Mouse (Mus musculus): Measurements from ENCODE around the gene Lclat1.

The Lclat1 gene

GRCm38 (mm10) chr17:73107158-73108157 lies at the start of gene Lclat1:
Gene Lclat1, plus strand, starts transcription at chr17:73107985.
- DNase-seq (ENCODE audit: low read depth, low spot score): peak; percentile 92

DNA sequence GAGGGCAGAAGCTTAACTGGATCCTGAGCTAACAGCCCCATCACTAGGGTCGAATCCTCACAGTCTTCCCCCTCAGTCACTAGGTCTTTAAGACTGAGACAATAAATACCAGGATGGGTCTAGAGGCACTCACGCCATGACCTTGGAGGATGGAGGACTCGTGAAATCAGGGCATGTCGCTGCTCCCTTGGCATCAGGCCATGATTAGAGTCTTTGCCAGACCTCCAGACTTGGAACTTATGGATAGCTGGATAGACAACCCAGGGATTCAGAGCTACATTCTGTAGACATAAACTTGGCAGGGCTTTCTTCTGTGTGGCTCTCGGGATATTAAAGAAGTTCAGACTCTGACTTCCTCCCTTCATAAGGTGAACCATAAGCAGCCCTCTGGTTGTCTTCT lies 49.5 kb upstream of the Lclat1 start:
- no peak for DNase-seq (ENCODE audit: low read depth, low spot score)

DNA sequence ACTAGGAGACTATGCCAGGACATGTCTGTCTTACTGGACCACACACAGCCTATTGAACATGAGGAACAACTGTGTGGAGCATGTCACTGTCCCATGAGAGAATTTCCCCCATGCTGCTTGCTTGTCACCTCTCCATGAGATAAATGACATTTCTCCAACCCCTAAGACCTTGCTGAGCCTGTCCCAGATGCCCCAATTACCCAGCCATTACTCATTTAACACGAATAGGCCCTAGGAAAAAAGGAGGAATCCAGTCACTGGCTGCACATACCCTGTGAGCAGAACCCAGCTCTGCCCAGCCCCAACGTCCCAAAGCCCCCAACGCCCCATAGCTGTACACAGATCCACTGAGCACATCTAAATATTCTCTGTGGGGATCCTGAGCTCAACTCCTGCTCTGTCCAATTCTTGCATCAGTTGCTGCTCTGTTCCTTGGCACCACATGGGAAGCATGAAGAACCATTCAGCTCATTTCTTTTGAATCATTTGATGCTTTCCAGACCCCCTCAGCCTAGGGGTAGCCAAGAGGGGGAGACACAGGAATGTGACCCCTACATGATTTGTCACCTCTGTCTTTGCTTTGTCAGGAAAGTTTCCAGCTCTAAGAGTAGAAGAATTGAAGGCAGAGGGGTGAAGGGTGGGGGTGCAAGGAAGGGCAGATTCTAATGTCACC lies 47.4 kb upstream of the Lclat1 start:
- DNase-seq (ENCODE audit: low read depth, low spot score): no peak

GRCm38 (mm10) chr17:73060897-73061252 lies 46.9 kb upstream of the Lclat1 start:
- DNase-seq (ENCODE audit: low read depth, low spot score): no peak

DNA sequence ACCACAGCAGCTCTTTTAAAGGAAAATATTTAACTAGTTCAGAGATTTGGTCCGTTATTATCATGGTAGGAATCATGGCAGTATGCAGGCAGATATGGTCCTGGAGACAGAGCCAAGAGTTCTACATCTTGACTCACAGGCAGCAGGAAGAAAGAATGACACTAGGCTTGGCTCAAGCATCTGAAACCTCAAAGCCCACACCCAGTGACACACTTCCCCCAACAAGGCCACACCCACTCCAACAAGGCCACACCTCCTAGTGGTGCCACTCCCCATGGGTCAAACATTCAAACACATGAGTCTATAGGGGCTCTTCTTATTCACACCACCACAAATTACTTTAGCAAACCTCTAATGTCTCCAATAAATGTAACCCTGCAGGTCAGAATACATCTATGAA lies 45.1 kb upstream of the Lclat1 start:
- no peak for DNase-seq (ENCODE audit: low read depth, low spot score)

- DNase-seq (ENCODE audit: low read depth, low spot score): no peak
These were observed 44.5 kb upstream of the Lclat1 start for GRCm38 (mm10) chr17:73063299-73063698.

- DNase-seq (ENCODE audit: low read depth, low spot score): no peak
These were observed 44.0 kb upstream of the Lclat1 start for GRCm38 (mm10) chr17:73063781-73064180.

DNA sequence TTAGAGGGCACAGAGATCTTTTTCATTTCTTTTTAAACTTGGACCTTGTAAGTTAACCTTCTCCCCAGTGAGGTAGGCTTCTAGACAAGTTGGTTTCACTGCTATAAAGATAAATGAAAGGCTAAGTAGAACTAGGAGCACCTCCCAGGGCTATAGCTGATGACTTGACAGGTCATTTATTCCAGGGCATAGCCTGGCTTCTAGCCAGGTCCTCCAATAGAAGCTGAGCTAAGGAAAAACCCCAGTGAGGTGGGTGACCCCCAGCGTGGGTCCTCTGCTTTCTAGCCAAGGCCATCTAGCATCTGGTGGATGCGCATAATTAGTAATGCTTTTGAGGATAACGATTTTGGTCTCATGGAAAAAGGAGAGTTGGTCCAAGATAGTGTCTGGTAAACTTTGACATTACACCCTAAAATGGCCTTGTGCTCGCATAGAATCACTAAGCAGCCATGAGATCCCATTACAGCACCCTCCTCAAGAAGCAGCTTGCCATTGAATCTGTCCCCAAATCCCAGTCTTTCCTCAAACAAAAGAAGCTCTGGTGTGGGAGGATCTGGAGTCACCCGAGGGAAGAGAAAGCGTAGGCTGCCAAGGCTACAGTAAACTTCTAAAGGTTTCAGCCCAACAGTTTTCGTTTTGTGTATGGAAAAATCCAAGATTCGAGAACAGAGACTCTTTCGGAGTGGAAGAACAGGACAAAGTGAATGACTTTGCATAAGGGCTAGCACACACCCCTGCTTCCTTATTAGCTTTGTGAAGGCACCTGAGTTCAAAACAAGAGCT lies 41.2 kb upstream of the Lclat1 start:
- no peak for DNase-seq (ENCODE audit: low read depth, low spot score)

GRCm38 (mm10) chr17:73067423-73067822 lies 40.4 kb upstream of the Lclat1 start:
- no peak for DNase-seq (ENCODE audit: low read depth, low spot score)

DNA sequence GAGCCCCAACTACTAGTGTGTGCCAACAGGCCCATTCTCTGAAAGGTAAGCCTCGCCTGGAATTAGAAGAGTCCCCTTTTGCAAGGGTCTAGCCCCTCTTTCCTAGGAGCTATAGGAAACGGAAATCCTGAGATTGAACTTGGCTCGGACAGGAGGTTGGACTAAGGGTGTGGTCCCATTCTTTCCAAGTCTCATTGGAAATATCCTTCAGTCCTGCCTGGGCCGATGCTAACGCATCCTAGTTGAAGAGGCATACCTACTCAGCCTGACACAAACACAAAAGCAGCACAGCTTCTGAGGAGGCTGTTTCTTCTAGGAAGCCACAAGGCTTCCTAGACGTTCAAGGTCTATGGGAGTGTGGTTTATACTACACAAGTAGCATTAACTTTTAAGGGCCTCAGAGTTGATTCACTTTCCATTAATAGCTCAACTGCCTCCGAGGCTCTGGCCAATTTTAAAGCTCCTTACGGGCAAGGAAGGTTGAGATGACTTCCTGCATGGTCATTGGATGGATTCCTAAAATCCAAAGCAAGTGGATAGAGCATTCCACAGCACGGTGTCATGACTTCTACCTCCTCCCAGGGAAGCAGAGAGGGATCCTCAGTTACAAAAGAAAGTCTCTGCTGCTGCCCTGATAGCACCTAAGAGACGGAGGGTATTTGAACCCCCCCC lies 39.3 kb upstream of the Lclat1 start:
- DNase-seq (ENCODE audit: low read depth, low spot score): no peak

GRCm38 (mm10) chr17:73070466-73070865 lies 37.3 kb upstream of the Lclat1 start:
- no peak for DNase-seq (ENCODE audit: low read depth, low spot score)

GRCm38 (mm10) chr17:73071725-73072263 lies 36.0 kb upstream of the Lclat1 start:
- DNase-seq (ENCODE audit: low read depth, low spot score): no peak

GRCm38 (mm10) chr17:73072286-73072685 lies 35.5 kb upstream of the Lclat1 start:
- no peak for DNase-seq (ENCODE audit: low read depth, low spot score)

DNA sequence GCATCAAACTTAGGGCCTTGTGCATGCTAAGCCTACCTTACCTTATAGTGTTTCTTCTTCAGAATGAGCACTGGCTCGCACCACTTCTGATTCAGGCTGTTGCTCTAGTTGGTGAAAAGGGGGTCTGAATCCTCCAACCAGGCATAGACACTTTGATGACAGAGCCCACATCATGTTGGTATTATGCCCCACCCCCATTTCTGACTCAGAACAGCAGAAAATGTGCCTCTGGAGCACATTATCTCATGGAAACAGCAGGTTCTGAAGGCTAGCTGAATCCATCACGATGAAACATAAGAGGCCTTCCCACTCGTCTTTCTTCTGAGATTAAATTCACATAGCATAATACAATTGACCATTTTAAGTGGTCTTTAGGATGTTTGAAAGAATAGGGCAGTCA lies 33.2 kb upstream of the Lclat1 start:
- no peak for DNase-seq (ENCODE audit: low read depth, low spot score)

- DNase-seq (ENCODE audit: low read depth, low spot score): no peak
These were observed 32.4 kb upstream of the Lclat1 start for GRCm38 (mm10) chr17:73075238-73075890.

GRCm38 (mm10) chr17:73077638-73078037 lies 30.1 kb upstream of the Lclat1 start:
- no peak for DNase-seq (ENCODE audit: low read depth, low spot score)

- DNase-seq (ENCODE audit: low read depth, low spot score): no peak
These were observed 26.2 kb upstream of the Lclat1 start for GRCm38 (mm10) chr17:73081360-73082133.

GRCm38 (mm10) chr17:73082506-73083196 lies 25.1 kb upstream of the Lclat1 start:
- no peak for DNase-seq (ENCODE audit: low read depth, low spot score)

All from ES-CJ7 (cell line).